Mouse (Mus musculus): ENCODE measurements around the gene Mrap. TPM values are rescaled to one million over a fixed set of nuclear protein-coding genes. Genes with fewer than 3 reads are reported as not detected.

The Mrap gene
- not detected in 2 replicates for polyA plus RNA-seq (2016; fragmentation: Nextera tagmentation; extraction: Ambion mirVana)

GRCm38 (mm10) chr16:90738092-90738956 lies at the start of gene Mrap:
Gene Mrap (plus strand): TSS chr16:90738207.
- no peak within 1 kb of the TSS for H3K9ac ChIP-seq (replicated peaks)
- H3K27ac ChIP-seq: no peak within 1 kb of the TSS
- no peak within 1 kb of the TSS for H3K4me2 ChIP-seq
- no peaks in the 10 kb centered on the region for H3K9me3 ChIP-seq
- H3K4me3 ChIP-seq (replicated peaks): no peak within 1 kb of the TSS
- no peaks in the 10 kb centered on the region for H3K36me3 ChIP-seq
- H3K4me1 ChIP-seq (replicated peaks): no peaks in the 10 kb centered on the region; the same call in 1 of the 2 replicates
- ATAC-seq (ENCODE audit: insufficient number of reproducible peaks, insufficient read depth, low FRiP score, low TSS enrichment, low read depth): no peak
- no peaks in the 10 kb centered on the region for H3K27me3 ChIP-seq
- 85% methylated on average over 26 of the region's 26 CpGs for WGBS

GRCm38 (mm10) chr16:90692704-90693385 lies 45.2 kb upstream of the Mrap start:
- 84% methylated on average over 15 of the region's 15 CpGs for WGBS
- Histone ChIP-seq H3K27me3 (no peaks in the 10 kb centered on the region), H3K4me2 (no peak overlapping the region), H3K36me3 (no peaks in the 10 kb centered on the region), H3K4me3 (replicated peaks) (no peak overlapping the region), H3K9ac (replicated peaks) (no peak overlapping the region), H3K27ac (no peak overlapping the region; the same call in 1 of the 2 replicates), H3K9me3 (no peaks in the 10 kb centered on the region), H3K4me1 (replicated peaks) (no peaks in the 10 kb centered on the region)
- ATAC-seq (ENCODE audit: insufficient number of reproducible peaks, insufficient read depth, low FRiP score, low TSS enrichment, low read depth): no peak

DNA sequence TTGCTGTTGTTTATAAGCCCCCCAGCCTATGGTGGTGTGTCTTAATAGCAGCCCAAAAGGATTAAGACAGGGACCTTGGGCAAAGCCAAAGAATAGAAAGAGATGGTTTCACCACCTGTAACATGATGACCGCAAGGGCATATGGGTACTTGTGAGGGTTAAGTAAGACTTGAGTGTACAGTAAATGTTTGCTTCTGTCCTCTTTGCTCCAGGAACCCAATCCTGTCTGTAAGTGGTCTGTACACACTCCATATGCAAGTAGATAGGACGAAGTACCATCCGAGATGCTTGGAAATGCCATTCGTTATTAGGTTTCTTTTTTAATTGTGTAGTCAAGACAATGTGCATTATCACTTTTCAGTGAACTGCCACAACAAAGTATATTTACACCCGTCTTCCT lies 44.4 kb upstream of the Mrap start:
- ATAC-seq (ENCODE audit: insufficient number of reproducible peaks, insufficient read depth, low FRiP score, low TSS enrichment, low read depth): no peak
- Histone ChIP-seq H3K36me3 (no peaks in the 10 kb centered on the region), H3K9me3 (no peaks in the 10 kb centered on the region), H3K27me3 (no peaks in the 10 kb centered on the region), H3K4me3 (replicated peaks) (no peak overlapping the region), H3K4me2 (no peak overlapping the region), H3K27ac (no peak overlapping the region), H3K9ac (replicated peaks) (no peak overlapping the region), H3K4me1 (replicated peaks) (no peaks in the 10 kb centered on the region)
- WGBS: 95% methylated on average over 5 of the region's 5 CpGs

GRCm38 (mm10) chr16:90694719-90695118 lies 43.3 kb upstream of the Mrap start:
- H3K36me3 ChIP-seq: no peaks in the 10 kb centered on the region
- no peak overlapping the region for H3K4me2 ChIP-seq
- H3K27me3 ChIP-seq: no peaks in the 10 kb centered on the region
- H3K4me1 ChIP-seq (replicated peaks): no peaks in the 10 kb centered on the region
- H3K9me3 ChIP-seq: no peaks in the 10 kb centered on the region
- no peak overlapping the region for H3K9ac ChIP-seq (replicated peaks)
- no peak for ATAC-seq (ENCODE audit: insufficient number of reproducible peaks, insufficient read depth, low FRiP score, low TSS enrichment, low read depth)
- WGBS: 62% methylated on average over 9 of the region's 9 CpGs
- no peak overlapping the region for H3K27ac ChIP-seq
- no peak overlapping the region for H3K4me3 ChIP-seq (replicated peaks)

- no peak overlapping the region for H3K9ac ChIP-seq (replicated peaks)
- WGBS: 89% methylated on average over 10 of the region's 10 CpGs
- ATAC-seq (ENCODE audit: insufficient number of reproducible peaks, insufficient read depth, low FRiP score, low TSS enrichment, low read depth): no peak
- H3K27ac ChIP-seq: no peak overlapping the region
- no peaks in the 10 kb centered on the region for H3K36me3 ChIP-seq
- H3K9me3 ChIP-seq: no peaks in the 10 kb centered on the region
- no peak overlapping the region for H3K4me2 ChIP-seq
- no peaks in the 10 kb centered on the region for H3K27me3 ChIP-seq
- no peak overlapping the region for H3K4me3 ChIP-seq (replicated peaks)
- H3K4me1 ChIP-seq (replicated peaks): no peaks in the 10 kb centered on the region
Observed at GRCm38 (mm10) chr16:90695121-90695520, 42.9 kb upstream of the Mrap start.

DNA sequence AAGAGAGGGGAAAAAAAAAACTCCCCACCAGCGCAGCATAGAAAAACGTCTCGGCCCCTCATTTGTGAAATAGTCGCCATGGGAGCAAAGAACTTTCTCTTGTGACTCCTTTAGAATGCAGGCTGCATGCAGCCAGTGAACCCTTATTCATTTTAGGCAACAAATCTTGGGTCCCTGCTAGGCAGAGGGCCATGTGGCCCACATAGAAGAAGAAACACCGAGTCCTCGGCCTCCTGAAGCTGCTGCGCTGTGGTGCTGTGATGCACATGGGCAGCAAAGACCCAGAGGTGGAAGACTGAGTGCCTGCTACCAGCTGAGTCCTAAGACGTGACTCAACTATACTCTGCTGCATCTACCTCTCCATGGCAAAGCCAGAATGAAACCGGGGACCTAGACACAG lies 41.7 kb upstream of the Mrap start:
- Histone ChIP-seq H3K36me3 (no peaks in the 10 kb centered on the region), H3K9ac (replicated peaks) (no peak overlapping the region), H3K4me1 (replicated peaks) (no peaks in the 10 kb centered on the region), H3K27ac (no peak overlapping the region), H3K4me2 (no peak overlapping the region), H3K27me3 (no peaks in the 10 kb centered on the region), H3K9me3 (no peaks in the 10 kb centered on the region), H3K4me3 (replicated peaks) (no peak overlapping the region)
- 88% methylated on average over 9 of the region's 9 CpGs for WGBS
- no peak for ATAC-seq (ENCODE audit: insufficient number of reproducible peaks, insufficient read depth, low FRiP score, low TSS enrichment, low read depth)

- H3K4me2 ChIP-seq: no peak overlapping the region
- no peaks in the 10 kb centered on the region for H3K9me3 ChIP-seq
- no peak overlapping the region for H3K9ac ChIP-seq (replicated peaks)
- ATAC-seq (ENCODE audit: insufficient number of reproducible peaks, insufficient read depth, low FRiP score, low TSS enrichment, low read depth): no peak
- H3K27ac ChIP-seq: no peak overlapping the region
- H3K27me3 ChIP-seq: no peaks in the 10 kb centered on the region
- H3K4me1 ChIP-seq (replicated peaks): peaks cover 7% of the 10 kb centered on the region; the same call in 1 of the 2 replicates
- no peak overlapping the region for H3K4me3 ChIP-seq (replicated peaks)
- H3K36me3 ChIP-seq: no peaks in the 10 kb centered on the region
- WGBS: 85% methylated on average over 14 of the region's 14 CpGs
Observed at GRCm38 (mm10) chr16:90699390-90699789, 38.6 kb upstream of the Mrap start.

DNA sequence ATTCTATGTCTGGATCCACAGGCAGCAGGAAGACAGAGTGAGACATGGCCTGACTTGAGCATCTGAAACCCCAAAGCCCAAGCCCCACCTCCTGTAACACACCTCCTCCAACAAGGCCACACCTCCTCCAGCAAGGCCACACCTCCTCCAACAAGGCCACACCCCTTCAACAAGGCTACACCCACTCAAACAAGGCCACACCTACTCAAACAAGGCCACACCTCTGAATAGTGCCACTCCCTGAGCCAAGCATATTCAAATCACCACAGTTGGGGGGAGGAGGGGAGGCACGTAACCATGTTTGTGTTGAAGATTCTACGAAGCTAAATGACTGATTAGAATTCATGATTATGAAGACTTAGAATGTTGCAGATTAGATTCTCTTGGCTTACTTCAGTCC lies 36.5 kb upstream of the Mrap start:
- Histone ChIP-seq H3K4me1 (replicated peaks) (peaks cover 7% of the 10 kb centered on the region; the same call in 1 of the 2 replicates), H3K27ac (no peak overlapping the region), H3K9ac (replicated peaks) (no peak overlapping the region), H3K4me3 (replicated peaks) (no peak overlapping the region), H3K4me2 (no peak overlapping the region), H3K36me3 (no peaks in the 10 kb centered on the region), H3K9me3 (no peaks in the 10 kb centered on the region), H3K27me3 (no peaks in the 10 kb centered on the region)
- ATAC-seq (ENCODE audit: insufficient number of reproducible peaks, insufficient read depth, low FRiP score, low TSS enrichment, low read depth): no peak
- 89% methylated on average over 2 of the region's 2 CpGs for WGBS

DNA sequence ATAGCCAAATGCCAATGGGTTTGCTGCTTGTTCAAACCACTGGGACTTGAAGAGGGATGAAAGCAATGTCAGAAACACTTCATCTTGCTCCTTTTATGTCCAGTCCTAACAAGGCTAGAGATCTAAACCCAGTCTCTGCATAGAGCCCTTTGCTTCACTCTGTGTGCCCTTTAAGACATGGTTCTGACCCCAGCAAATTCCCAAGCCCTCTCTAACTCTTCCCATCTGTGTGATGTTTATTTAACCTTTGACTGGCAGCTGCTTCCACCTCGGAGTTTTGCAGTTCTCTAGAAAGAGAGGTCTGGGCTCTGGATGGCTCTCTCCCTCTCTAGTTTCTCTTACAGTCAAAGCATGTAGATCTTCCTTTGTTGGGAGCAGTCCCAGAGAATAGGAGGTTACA lies 34.4 kb upstream of the Mrap start:
- WGBS: 6% methylated on average over 1 of the region's 1 CpGs
- Histone ChIP-seq H3K4me3 (replicated peaks) (no peak overlapping the region), H3K9me3 (no peaks in the 10 kb centered on the region), H3K4me2 (no peak overlapping the region), H3K27me3 (no peaks in the 10 kb centered on the region), H3K9ac (replicated peaks) (no peak overlapping the region), H3K27ac (no peak overlapping the region), H3K4me1 (replicated peaks) (peaks cover 7% of the 10 kb centered on the region; the same call in 1 of the 2 replicates), H3K36me3 (no peaks in the 10 kb centered on the region)
- no peak for ATAC-seq (ENCODE audit: insufficient number of reproducible peaks, insufficient read depth, low FRiP score, low TSS enrichment, low read depth)

DNA sequence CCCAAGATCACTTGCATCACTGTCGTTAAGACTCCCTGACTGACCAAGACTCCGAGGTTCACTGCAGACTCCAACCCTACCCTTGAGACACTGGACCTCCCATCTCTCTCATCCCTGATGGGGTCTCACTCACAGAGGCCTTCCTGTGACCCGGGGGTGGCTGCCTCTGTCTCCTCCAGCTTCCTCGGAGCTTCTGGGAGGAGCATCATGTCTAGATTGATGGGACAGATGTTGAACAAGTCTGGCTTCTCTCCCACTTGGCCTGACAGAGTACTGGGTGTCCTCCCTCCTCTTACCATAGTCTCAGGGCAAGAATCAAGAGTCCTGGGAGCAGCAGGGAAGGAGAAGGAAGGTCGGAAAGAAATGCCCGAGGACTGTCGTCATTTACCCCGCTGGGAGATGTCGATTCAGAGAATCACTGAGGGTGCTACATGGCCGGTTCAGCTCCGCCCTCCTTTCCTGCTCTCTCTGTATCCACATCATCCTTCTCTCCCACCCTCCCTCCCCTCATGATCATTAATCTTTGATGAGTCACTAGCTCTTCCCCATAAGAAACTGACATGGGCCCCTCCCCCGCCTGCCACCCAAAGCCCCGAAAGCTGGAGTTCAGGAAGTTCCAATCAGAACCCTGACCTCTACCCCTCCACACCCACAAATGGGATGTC lies 33.7 kb upstream of the Mrap start:
- no peaks in the 10 kb centered on the region for H3K9me3 ChIP-seq
- H3K4me3 ChIP-seq (replicated peaks): no peak overlapping the region
- peaks cover 10% of the 10 kb centered on the region; the same call in 1 of the 2 replicates for H3K4me1 ChIP-seq (replicated peaks)
- H3K9ac ChIP-seq (replicated peaks): no peak overlapping the region
- WGBS: 56% methylated on average over 13 of the region's 13 CpGs
- no peak for ATAC-seq (ENCODE audit: insufficient number of reproducible peaks, insufficient read depth, low FRiP score, low TSS enrichment, low read depth)
- H3K27me3 ChIP-seq: no peaks in the 10 kb centered on the region
- no peaks in the 10 kb centered on the region for H3K36me3 ChIP-seq
- no peak overlapping the region for H3K27ac ChIP-seq
- no peak overlapping the region for H3K4me2 ChIP-seq

DNA sequence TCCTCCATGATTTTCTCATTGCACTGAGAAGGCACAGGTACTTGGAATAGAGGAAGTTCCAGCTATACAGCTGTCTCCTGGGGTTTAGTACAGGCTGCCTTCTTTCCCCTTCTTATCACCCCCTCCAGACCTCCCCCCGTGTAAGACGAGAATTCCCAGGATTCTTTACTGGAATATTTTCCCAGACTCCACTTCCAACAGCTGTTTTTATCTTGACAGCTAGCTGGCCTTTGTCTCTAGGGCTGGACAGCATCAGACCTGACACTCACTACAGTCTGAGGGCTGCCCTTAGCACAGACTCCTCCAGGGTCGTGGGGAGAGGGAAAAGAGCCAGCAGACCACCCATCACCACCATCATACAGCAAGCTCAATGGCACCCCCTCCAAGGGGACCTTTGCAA lies 31.7 kb upstream of the Mrap start:
- H3K4me1 ChIP-seq (replicated peaks): peaks cover 22% of the 10 kb centered on the region
- no peaks in the 10 kb centered on the region for H3K27me3 ChIP-seq
- no peak overlapping the region for H3K9ac ChIP-seq (replicated peaks)
- no peak for ATAC-seq (ENCODE audit: insufficient number of reproducible peaks, insufficient read depth, low FRiP score, low TSS enrichment, low read depth)
- H3K4me3 ChIP-seq (replicated peaks): no peak overlapping the region
- H3K27ac ChIP-seq: no peak overlapping the region
- 8% methylated on average over 3 of the region's 3 CpGs for WGBS
- H3K9me3 ChIP-seq: no peaks in the 10 kb centered on the region
- H3K4me2 ChIP-seq: no peak overlapping the region
- H3K36me3 ChIP-seq: no peaks in the 10 kb centered on the region
